Mouse (Mus musculus): ENCODE measurements around the gene Vps11. TPM values are rescaled to one million over a fixed set of nuclear protein-coding genes. Genes with fewer than 3 reads are reported as not detected.
"Not testable (repeated sequence)": the region's sequence is repeated elsewhere in the genome, so short reads cannot be mapped to it uniquely, and the experiment has no call there.

Gene Vps11
- 46.5 and 47.0 TPM in 2 replicates for polyA plus RNA-seq (2015; fragmentation: Nextera tagmentation; extraction: Ambion mirVana)

- peak within 1 kb of the TSS; percentile 78 for H3K27ac ChIP-seq (ENCODE audit: low read length)
- H3K4me2 ChIP-seq (ENCODE audit: low read length), result peak within 1 kb of the TSS; percentile 57
- H3K36me3 ChIP-seq (ENCODE audit: control insufficient read depth, insufficient read depth), result peaks cover 8% of the 10 kb centered on the region
- peak within 1 kb of the TSS; percentile 82 for H3K9ac ChIP-seq (replicated peaks; ENCODE audit: low read depth, low read length)
- ATAC-seq, result peak; percentile 93
- H3K4me1 ChIP-seq (replicated peaks; ENCODE audit: control insufficient read depth, insufficient read depth, low read length), result peaks cover 7% of the 10 kb centered on the region
- peak within 1 kb of the TSS; percentile 76 for H3K4me3 ChIP-seq (replicated peaks; ENCODE audit: low read length)
- H3K9me3 ChIP-seq (ENCODE audit: control insufficient read depth, low read length), result no peaks in the 10 kb centered on the region
- no peaks in the 10 kb centered on the region for H3K27me3 ChIP-seq (replicated peaks; ENCODE audit: control insufficient read depth, insufficient read depth, low read length)
- WGBS, result under 1% methylated on average over 44 of the region's 44 CpGs
These were observed at the start of gene Vps11 for GRCm38 (mm10) chr9:44361190-44361917. Gene Vps11, minus strand, starts transcription at chr9:44361670.

- Histone ChIP-seq H3K4me3 (replicated peaks; ENCODE audit: low read length) (no peak overlapping the region), H3K9me3 (ENCODE audit: control insufficient read depth, low read length) (no peaks in the 10 kb centered on the region), H3K36me3 (ENCODE audit: control insufficient read depth, insufficient read depth) (peaks cover 29% of the 10 kb centered on the region), H3K27ac (ENCODE audit: low read length) (no peak overlapping the region), H3K4me2 (ENCODE audit: low read length) (no peak overlapping the region), H3K4me1 (replicated peaks; ENCODE audit: control insufficient read depth, insufficient read depth, low read length) (peaks cover 16% of the 10 kb centered on the region), H3K9ac (replicated peaks; ENCODE audit: low read depth, low read length) (no peak overlapping the region), H3K27me3 (replicated peaks; ENCODE audit: control insufficient read depth, insufficient read depth, low read length) (no peaks in the 10 kb centered on the region)
- WGBS, result 74% methylated on average over 2 of the region's 2 CpGs
- ATAC-seq, result no peak
These were observed 49.3 kb upstream of the Vps11 start for GRCm38 (mm10) chr9:44410647-44411336.

GRCm38 (mm10) chr9:44408693-44409092, 47.2 kb upstream of the Vps11 start:
- peaks cover 45% of the 10 kb centered on the region for H3K36me3 ChIP-seq (ENCODE audit: control insufficient read depth, insufficient read depth)
- not testable (repeated sequence) for H3K9ac ChIP-seq (replicated peaks; ENCODE audit: low read depth, low read length); H3K27me3 ChIP-seq (replicated peaks; ENCODE audit: control insufficient read depth, insufficient read depth, low read length); H3K9me3 ChIP-seq (ENCODE audit: control insufficient read depth, low read length); H3K27ac ChIP-seq (ENCODE audit: low read length); ATAC-seq
- peaks cover 23% of the 10 kb centered on the region for H3K4me1 ChIP-seq (replicated peaks; ENCODE audit: control insufficient read depth, insufficient read depth, low read length)
- peak overlapping the region; percentile 66 for H3K4me3 ChIP-seq (replicated peaks; ENCODE audit: low read length)
- H3K4me2 ChIP-seq (ENCODE audit: low read length), result peak overlapping the region; percentile 68
- WGBS, result 92% methylated on average over 9 of the region's 9 CpGs

GRCm38 (mm10) chr9:44407752-44408097, 46.3 kb upstream of the Vps11 start:
- ATAC-seq, result no peak; the same call in 1 of the 2 replicates
- WGBS, result 0% methylated on average over 24 of the region's 24 CpGs
- H3K27me3 ChIP-seq (replicated peaks; ENCODE audit: control insufficient read depth, insufficient read depth, low read length), result no peaks in the 10 kb centered on the region
- H3K9ac ChIP-seq (replicated peaks; ENCODE audit: low read depth, low read length), result peak overlapping the region; percentile 70
- H3K4me3 ChIP-seq (replicated peaks; ENCODE audit: low read length), result peak overlapping the region; percentile 66
- H3K27ac ChIP-seq (ENCODE audit: low read length), result peak overlapping the region; percentile 96
- H3K4me2 ChIP-seq (ENCODE audit: low read length), result peak overlapping the region; percentile 68
- H3K36me3 ChIP-seq (ENCODE audit: control insufficient read depth, insufficient read depth), result peaks cover 43% of the 10 kb centered on the region
- H3K4me1 ChIP-seq (replicated peaks; ENCODE audit: control insufficient read depth, insufficient read depth, low read length), result peaks cover 23% of the 10 kb centered on the region
- H3K9me3 ChIP-seq (ENCODE audit: control insufficient read depth, low read length), result no peaks in the 10 kb centered on the region

- under 1% methylated on average over 51 of the region's 51 CpGs for WGBS
- Histone ChIP-seq H3K4me3 (replicated peaks; ENCODE audit: low read length) (peak within 1 kb of the TSS; percentile 66), H3K4me2 (ENCODE audit: low read length) (peak within 1 kb of the TSS; percentile 77), H3K27ac (ENCODE audit: low read length) (peak within 1 kb of the TSS; percentile 96), H3K9ac (replicated peaks; ENCODE audit: low read depth, low read length) (peak within 1 kb of the TSS; percentile 70), H3K27me3 (replicated peaks; ENCODE audit: control insufficient read depth, insufficient read depth, low read length) (no peaks in the 10 kb centered on the region), H3K9me3 (ENCODE audit: control insufficient read depth, low read length) (no peaks in the 10 kb centered on the region), H3K4me1 (replicated peaks; ENCODE audit: control insufficient read depth, insufficient read depth, low read length) (peaks cover 23% of the 10 kb centered on the region), H3K36me3 (ENCODE audit: control insufficient read depth, insufficient read depth) (peaks cover 39% of the 10 kb centered on the region)
- ATAC-seq, result peak; percentile 97
These were observed 45.7 kb upstream of the Vps11 start, which contains the start of the genes Rps25 and Trappc4 for GRCm38 (mm10) chr9:44406906-44407751. Gene Rps25, plus strand, starts transcription at chr9:44407139. Gene Trappc4, minus strand, starts transcription at chr9:44407600.

GRCm38 (mm10) chr9:44405011-44405410, 43.5 kb upstream of the Vps11 start:
- Histone ChIP-seq H3K9ac (replicated peaks; ENCODE audit: low read depth, low read length) (no peak overlapping the region), H3K4me3 (replicated peaks; ENCODE audit: low read length) (no peak overlapping the region), H3K27ac (ENCODE audit: low read length) (no peak overlapping the region), H3K9me3 (ENCODE audit: control insufficient read depth, low read length) (no peaks in the 10 kb centered on the region), H3K36me3 (ENCODE audit: control insufficient read depth, insufficient read depth) (peaks cover 31% of the 10 kb centered on the region), H3K4me2 (ENCODE audit: low read length) (no peak overlapping the region), H3K27me3 (replicated peaks; ENCODE audit: control insufficient read depth, insufficient read depth, low read length) (no peaks in the 10 kb centered on the region), H3K4me1 (replicated peaks; ENCODE audit: control insufficient read depth, insufficient read depth, low read length) (peaks cover 23% of the 10 kb centered on the region)
- WGBS, result 91% methylated on average over 3 of the region's 3 CpGs
- no peak for ATAC-seq

- Histone ChIP-seq H3K27me3 (replicated peaks; ENCODE audit: control insufficient read depth, insufficient read depth, low read length) (no peaks in the 10 kb centered on the region), H3K9ac (replicated peaks; ENCODE audit: low read depth, low read length) (no peak overlapping the region), H3K36me3 (ENCODE audit: control insufficient read depth, insufficient read depth) (peaks cover 26% of the 10 kb centered on the region), H3K4me2 (ENCODE audit: low read length) (no peak overlapping the region), H3K4me1 (replicated peaks; ENCODE audit: control insufficient read depth, insufficient read depth, low read length) (peaks cover 26% of the 10 kb centered on the region), H3K4me3 (replicated peaks; ENCODE audit: low read length) (no peak overlapping the region), H3K27ac (ENCODE audit: low read length) (no peak overlapping the region), H3K9me3 (ENCODE audit: control insufficient read depth, low read length) (no peaks in the 10 kb centered on the region)
- 90% methylated on average over 4 of the region's 4 CpGs for WGBS
- no peak for ATAC-seq
These were observed 39.6 kb upstream of the Vps11 start for GRCm38 (mm10) chr9:44401081-44401480.

GRCm38 (mm10) chr9:44399795-44400114, 38.3 kb upstream of the Vps11 start:
- Histone ChIP-seq H3K4me3 (replicated peaks; ENCODE audit: low read length) (no peak overlapping the region), H3K36me3 (ENCODE audit: control insufficient read depth, insufficient read depth) (peaks cover 21% of the 10 kb centered on the region), H3K27me3 (replicated peaks; ENCODE audit: control insufficient read depth, insufficient read depth, low read length) (no peaks in the 10 kb centered on the region), H3K27ac (ENCODE audit: low read length) (no peak overlapping the region), H3K4me1 (replicated peaks; ENCODE audit: control insufficient read depth, insufficient read depth, low read length) (peaks cover 16% of the 10 kb centered on the region), H3K9me3 (ENCODE audit: control insufficient read depth, low read length) (no peaks in the 10 kb centered on the region), H3K9ac (replicated peaks; ENCODE audit: low read depth, low read length) (no peak overlapping the region), H3K4me2 (ENCODE audit: low read length) (no peak overlapping the region)
- WGBS, result 83% methylated on average over 6 of the region's 6 CpGs
- no peak for ATAC-seq
